In genomic region chr7:80400099-80400498, GRCm38 (mm10) we compare ENCODE assay signal across 8 mouse cellular contexts. TPM values are rescaled to one million over a fixed set of nuclear protein-coding genes. Genes with fewer than 3 reads are reported as not detected.
DNase-seq lines count a peak whose midpoint lies in the region; ATAC-seq lines count a peak whose summit lies in the region.
"Had no signal": no experiment of that assay in that cellular context is flagged by ENCODE, and none has a peak within 500 bp of the region (broad histone marks: within the 10 kb centered on the region; RNA-seq: fewer than 3 reads in every experiment).

No protein-coding gene starts in this region.

- peaks cover 24% of the 10 kb centered on the region for H3K36me3 ChIP-seq in liver, embryonic 13.5 days

- peaks cover 51% of the 10 kb centered on the region for H3K27me3 ChIP-seq in liver, embryonic 13.5 days

- DNase-seq in urinary bladder, adult 18-20 months (ENCODE audit: low spot score in 2 of 2), result peak; percentile 58 to 70
- DNase-seq in urinary bladder, postnatal 10 days (ENCODE audit: low spot score), result no peak
- DNase-seq in cerebellum, postnatal 36 days, result peak; percentile 80 to 82
- DNase-seq in heart, postnatal 4 days, result peak; percentile 50
- no peak for DNase-seq in liver, embryonic 13.5 days
- DNase-seq in thymus, postnatal 36 days, result no peak

- peaks cover 51% of the 10 kb centered on the region for H3K4me1 ChIP-seq in liver, embryonic 13.5 days (replicated peaks)

- WGBS in liver, embryonic 13.5 days (ENCODE audit: insufficient replicate concordance), result 58% methylated on average over 5 of the region's 5 CpGs

- peak overlapping the region; percentile 76; the same call in 1 of the 2 replicates for H3K4me3 ChIP-seq in liver, embryonic 13.5 days (replicated peaks)
- H3K4me3 ChIP-seq: midbrain, embryonic 12.5 days had no signal

- peak overlapping the region; percentile 24; the same call in 1 of the 2 replicates for H3K9ac ChIP-seq in liver, embryonic 13.5 days

- no peaks in the 10 kb centered on the region for H3K9me3 ChIP-seq in liver, embryonic 13.5 days (replicated peaks)
- H3K9me3 ChIP-seq: midbrain, embryonic 12.5 days had no signal

- ATAC-seq in liver, embryonic 13.5 days (ENCODE audit: low read depth), result peak; percentile 43
- ATAC-seq in monocyte, adult 5-6 weeks (replicated peaks; ENCODE audit: insufficient number of reproducible peaks, low FRiP score, low TSS enrichment, poor library complexity, severe bottlenecking), result no peak

- H3K4me2 ChIP-seq in liver, embryonic 13.5 days, result peak overlapping the region; percentile 90

- peak overlapping the region; percentile 75 for H3K27ac ChIP-seq in liver, embryonic 13.5 days
- H3K27ac ChIP-seq: midbrain, embryonic 12.5 days had no signal

RNA-seq across cellular contexts. Expression of gene Furin, which starts 5.1 kb away (rescaled TPM):
- 100 to 1,000 TPM; 104 to 113 TPM for total RNA-seq in heart, postnatal 4 days (2021)
- 3.8 and 4.1 TPM in 2 replicates for polyA plus RNA-seq in liver, embryonic 13.5 days (2015; fragmentation: Nextera tagmentation; extraction: Ambion mirVana)
- 31.1 to 46.2 TPM (median 34.3 TPM) in 3 replicates for total RNA-seq in monocyte, adult 5-6 weeks (2017)

RNA-seq across cellular contexts. Expression of gene Fes, which starts 12.4 kb away (rescaled TPM):
- total RNA-seq in heart, postnatal 4 days (2021), result 10 to 100 TPM; 16.4 to 21.5 TPM
- polyA plus RNA-seq in liver, embryonic 13.5 days (2015; fragmentation: Nextera tagmentation; extraction: Ambion mirVana), result 10.6 and 12.0 TPM in 2 replicates
- total RNA-seq in monocyte, adult 5-6 weeks (2017), result 117 to 175 TPM (median 150 TPM) in 3 replicates

RNA-seq across cellular contexts. Expression of gene Man2a2, which starts 28.9 kb away (rescaled TPM):
- 10 to 100 TPM; 65.0 to 65.6 TPM for total RNA-seq in heart, postnatal 4 days (2021)
- 2.2 and 2.6 TPM in 2 replicates for polyA plus RNA-seq in liver, embryonic 13.5 days (2015; fragmentation: Nextera tagmentation; extraction: Ambion mirVana)
- 12.8 to 20.6 TPM (median 18.0 TPM) in 3 replicates for total RNA-seq in monocyte, adult 5-6 weeks (2017)

RNA-seq across cellular contexts. Expression of gene Hddc3, which starts 57.2 kb away (rescaled TPM):
- 10 to 100 TPM; 40.9 to 42.1 TPM for total RNA-seq in heart, postnatal 4 days (2021)
- 3.8 and 4.2 TPM in 2 replicates for polyA plus RNA-seq in liver, embryonic 13.5 days (2015; fragmentation: Nextera tagmentation; extraction: Ambion mirVana)
- 0.21 to 6.1 TPM (median 1.5 TPM) in 3 replicates for total RNA-seq in monocyte, adult 5-6 weeks (2017)

RNA-seq across cellular contexts. Expression of gene Unc45a, which starts 59.3 kb away (rescaled TPM):
- 10 to 100 TPM; 22.9 to 24.9 TPM for total RNA-seq in heart, postnatal 4 days (2021)
- 10.3 and 11.5 TPM in 2 replicates for polyA plus RNA-seq in liver, embryonic 13.5 days (2015; fragmentation: Nextera tagmentation; extraction: Ambion mirVana)
- 28.3 to 50.6 TPM (median 33.6 TPM) in 3 replicates for total RNA-seq in monocyte, adult 5-6 weeks (2017)

Comparison
In these comparisons a context has a peak if more than half of its experiments do, and no peak if none do; other contexts are left out.
1. DNase-seq: peak in urinary bladder, adult 18-20 months (2 of 2), cerebellum, postnatal 36 days (2 of 2) and heart, postnatal 4 days (single experiment); none in urinary bladder, postnatal 10 days (single experiment), liver, embryonic 13.5 days (single experiment) and thymus, postnatal 36 days (0 of 2).